Mouse (Mus musculus) megakaryocyte, embryonic 14.5 days (primary cell): Measurements from ENCODE around the gene Dync1li1.

Source experiments
- FLI1 ChIP-seq: IDR thresholded peaks from 2 replicates; pipeline ENCODE4 v1.6.1; 2012; ENCODE audit warnings: low read length, inconsistent platforms, mixed read lengths
- GATA1 ChIP-seq: IDR thresholded peaks from 3 replicates; pipeline ENCODE4 v1.6.1; 2012; ENCODE audit warnings: mixed read lengths, low read length, inconsistent platforms, borderline replicate concordance

GRCm38 (mm10) chr9:114679944-114680343 is 8.6 kb upstream of the Dync1li1 start:
- TF ChIP-seq GATA1 (no peak), FLI1 (no peak)
